Mouse (Mus musculus): ENCODE results near the gene Hck.

GRCm38 (mm10) chr2:153117051-153117486 lies 8.8 kb downstream of the Hck start:
- no peak for TF ChIP-seq POLR2A (IDR thresholded peaks at IDR 0.05; ENCODE audit: low read depth, low read length)
- TF ChIP-seq CTCF (IDR thresholded peaks at IDR 0.05; ENCODE audit: extremely low read depth, insufficient read length, insufficient replicate concordance, low read depth, low read length), result no peak

All from small intestine, adult 2 months (tissue).